Mouse (Mus musculus) neural tube, embryonic 11.5 days (tissue): ENCODE measurements around the gene Olfr297. TPM values are rescaled to one million over a fixed set of nuclear protein-coding genes. Genes with fewer than 3 reads are reported as not detected.

Source experiments
- ATAC-seq: fragments of 200-750 bp; cut with Nextera tagmentation; 2 replicates; pipeline ENCODE4 v1.8.0; 2017; ENCODE audit warnings: moderate number of reproducible peaks, mild to moderate bottlenecking, moderate TSS enrichment, moderate library complexity; ENCODE audit not compliant: insufficient read depth, low FRiP score, low TSS enrichment
- DNase-seq: peaks from one replicate; pipeline ENCODE4 v3.0.0-alpha.2; 2015; ENCODE audit warnings: low spot score
- H3K27ac ChIP-seq: fragments of 300-500 bp; sonication (generic); 2 replicates; pipeline ENCODE4 v1.5.1; 2014; ENCODE audit warnings: low read depth, mild to moderate bottlenecking, low read length
- H3K27me3 ChIP-seq: fragments of 300-500 bp; sonication (generic); 2 replicates; pipeline ENCODE4 v1.6.1; 2014; ENCODE audit warnings: mild to moderate bottlenecking, low read length, mixed read lengths; ENCODE audit not compliant: control insufficient read depth, insufficient read depth
- H3K36me3 ChIP-seq: fragments of 300-500 bp; sonication (generic); 2 replicates; pipeline ENCODE4 v1.6.1; 2014; ENCODE audit warnings: mild to moderate bottlenecking, low read length, moderate library complexity, mixed read lengths; ENCODE audit not compliant: control insufficient read depth, insufficient read depth
- H3K4me1 ChIP-seq: fragments of 300-500 bp; sonication (generic); 2 replicates; pipeline ENCODE4 v1.6.1; 2014; ENCODE audit warnings: low read length, mixed read lengths; ENCODE audit not compliant: control insufficient read depth, insufficient read depth
- H3K4me2 ChIP-seq: fragments of 300-500 bp; sonication (generic); 2 replicates; pipeline ENCODE4 v1.6.1; 2014; ENCODE audit warnings: low read depth, mild to moderate bottlenecking, moderate library complexity
- H3K4me3 ChIP-seq: fragments of 300-500 bp; sonication (generic); 2 replicates; pipeline ENCODE4 v1.5.1; 2014; ENCODE audit warnings: low read depth, low read length
- H3K9ac ChIP-seq: fragments of 300-500 bp; sonication (generic); 2 replicates; pipeline ENCODE4 v1.6.1; 2014; ENCODE audit warnings: mild to moderate bottlenecking, low read length
- H3K9me3 ChIP-seq: fragments of 300-500 bp; sonication (generic); 2 replicates; pipeline ENCODE4 v1.6.1; 2016; ENCODE audit warnings: low read length; ENCODE audit not compliant: control insufficient read depth
- WGBS: fragments of 180-500 bp; shearing (Covaris S2); extraction: QIAGEN DNeasy Blood & Tissue Kit; methylation state at CpG from one replicate; pipeline ENCODE4 v1.1.7; 2014; 5-methylcytosine and 5-hydroxymethylcytosine counted together
- polyA plus RNA-seq: library from polyadenylated mRNA; unstranded; fragments of >200 nt; fragmentation: Nextera tagmentation; extraction: Ambion mirVana; gene quantifications from 2 replicates; pipeline ENCODE4 v1.2.1, GENCODE M21; 2014

Gene Olfr297
- not detected in 2 replicates for polyA plus RNA-seq

DNA sequence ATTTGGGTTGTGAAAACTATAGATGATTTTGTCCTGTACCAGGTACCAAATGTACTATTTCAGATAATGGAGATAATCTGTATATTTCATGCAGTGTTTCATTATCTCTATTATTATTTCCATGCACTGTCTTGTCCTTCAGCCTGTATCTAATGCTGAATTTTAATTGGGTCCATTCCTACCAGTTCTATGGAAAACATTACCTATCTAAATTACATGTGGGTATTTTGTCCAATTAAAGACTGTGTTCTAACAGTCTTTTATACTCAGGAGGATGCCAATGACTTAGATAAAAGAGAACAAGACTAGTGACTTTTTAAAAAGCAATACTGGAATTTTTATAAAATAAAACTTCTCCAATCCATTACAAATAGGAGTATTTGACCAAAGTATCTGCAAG lies at the start of gene Olfr297:
Olfr297 (plus strand) TSS at position 301 of the 400 bp plus-strand sequence.
- no peak within 1 kb of the TSS for H3K4me3 ChIP-seq
- ATAC-seq (no peak), DNase-seq (no peak)
- no peaks in the 10 kb centered on the region for H3K27me3 ChIP-seq
- H3K4me1 ChIP-seq = no peaks in the 10 kb centered on the region
- no peak within 1 kb of the TSS for H3K4me2 ChIP-seq
- no peaks in the 10 kb centered on the region for H3K9me3 ChIP-seq
- H3K27ac ChIP-seq = no peak within 1 kb of the TSS
- H3K9ac ChIP-seq = no peak within 1 kb of the TSS
- no peaks in the 10 kb centered on the region for H3K36me3 ChIP-seq

GRCm38 (mm10) chr7:86492384-86492783 lies 27.4 kb upstream of the Olfr297 start, which contains the start of gene Olfr298:
TSS of gene Olfr298 (minus strand) at chr7:86492484.
- Histone ChIP-seq H3K4me3 (no peak within 1 kb of the TSS), H3K36me3 (no peaks in the 10 kb centered on the region), H3K4me1 (no peaks in the 10 kb centered on the region), H3K27me3 (no peaks in the 10 kb centered on the region), H3K9me3 (no peaks in the 10 kb centered on the region), H3K9ac (no peak within 1 kb of the TSS), H3K4me2 (no peak within 1 kb of the TSS), H3K27ac (no peak within 1 kb of the TSS)
- WGBS = 85% methylated on average over 1 of the region's 1 CpGs
- DNase-seq (no peak), ATAC-seq (no peak)

Other genes with a start within 250 kb of the Olfr297 start
- gene Olfr310, start 242.8 kb upstream of the Olfr297 start, polyA plus RNA-seq = not detected in 2 replicates
- not detected in 2 replicates for gene Olfr309, start 206.3 kb upstream of the Olfr297 start, polyA plus RNA-seq
- not detected in 2 replicates for gene Olfr308, start 194.3 kb upstream of the Olfr297 start, polyA plus RNA-seq
- gene Olfr307, start 182.4 kb upstream of the Olfr297 start, polyA plus RNA-seq = not detected in 2 replicates
- gene Olfr305, start 153.0 kb upstream of the Olfr297 start, polyA plus RNA-seq = not detected in 2 replicates
- gene Olfr304, start 133.3 kb upstream of the Olfr297 start, polyA plus RNA-seq = not detected in 2 replicates
- gene Olfr303, start 122.2 kb upstream of the Olfr297 start, polyA plus RNA-seq = not detected in 2 replicates
- gene Olfr301, start 116.1 kb upstream of the Olfr297 start, polyA plus RNA-seq = not detected in 2 replicates
- not detected in 2 replicates for gene Olfr299, start 60.0 kb upstream of the Olfr297 start, polyA plus RNA-seq
- not detected in 2 replicates for gene Olfr298, start 27.5 kb upstream of the Olfr297 start, polyA plus RNA-seq
- gene Olfr295, start 63.9 kb downstream of the Olfr297 start, polyA plus RNA-seq = not detected in 2 replicates
- not detected in 2 replicates for gene Olfr294, start 96.7 kb downstream of the Olfr297 start, polyA plus RNA-seq
- not detected in 2 replicates for gene Olfr293, start 129.1 kb downstream of the Olfr297 start, polyA plus RNA-seq
- not detected in 2 replicates for gene Olfr292, start 168.4 kb downstream of the Olfr297 start, polyA plus RNA-seq